Mouse (Mus musculus): ENCODE results near the gene B3galt5. TPM values are rescaled to one million over a fixed set of nuclear protein-coding genes. Genes with fewer than 3 reads are reported as not detected.

B3galt5 gene
- polyA plus RNA-seq, 1 experiment from 2014 or later = 0.41 TPM

DNA sequence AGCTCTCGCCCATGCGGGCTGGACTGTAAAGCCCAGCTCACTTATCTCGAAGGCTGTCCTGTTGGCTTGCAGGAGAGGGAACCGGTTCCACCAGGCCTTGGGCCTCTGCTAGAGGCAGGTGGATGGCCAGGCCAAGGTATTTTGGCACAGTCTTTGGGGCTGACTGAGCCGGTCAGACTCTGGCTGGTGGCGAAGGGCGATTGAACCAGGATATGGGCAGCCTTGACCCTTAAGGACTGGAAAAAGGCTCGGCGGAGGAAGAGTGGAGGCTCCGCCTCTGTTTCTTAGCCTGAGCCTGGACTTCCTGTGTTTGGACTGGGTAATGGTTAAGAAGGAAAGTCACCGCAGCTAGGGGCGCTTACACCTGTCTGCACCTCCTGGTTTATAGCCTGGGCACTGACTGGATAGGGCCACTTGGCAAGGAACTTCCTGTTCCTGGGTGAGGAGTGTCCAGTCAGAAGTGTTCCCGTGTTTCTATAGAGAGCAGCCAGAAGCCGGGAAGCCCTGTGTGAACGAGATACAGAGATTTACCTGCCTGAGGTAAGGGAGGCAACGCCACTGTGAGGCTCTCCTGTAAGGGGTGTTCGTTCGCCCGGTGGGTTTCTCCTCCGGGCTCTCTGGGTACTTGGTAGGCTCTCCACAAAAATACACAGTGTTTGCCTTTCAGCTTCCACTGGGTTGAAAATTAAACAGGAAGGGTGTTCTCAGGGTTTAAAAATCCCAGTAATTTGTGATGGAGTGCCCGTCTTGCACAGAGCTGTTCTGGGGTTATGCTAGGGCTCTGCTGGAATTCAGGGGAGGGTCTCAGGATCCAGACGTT lies 125.9 kb downstream of the B3galt5 start:
- Histone ChIP-seq H3K4me1 (ENCODE audit: control insufficient read depth, insufficient read depth, low read length) (peaks cover 7% of the 10 kb centered on the region; the same call in 1 of the 2 replicates), H3K27me3 (ENCODE audit: control insufficient read depth, insufficient read depth, low read length) (no peaks in the 10 kb centered on the region), H3K4me3 (ENCODE audit: low read depth, low read length) (no peak overlapping the region), H3K4me2 (ENCODE audit: low read depth) (no peak overlapping the region), H3K27ac (ENCODE audit: low read depth, low read length) (no peak overlapping the region), H3K36me3 (ENCODE audit: control insufficient read depth, insufficient read depth, low read length) (no peaks in the 10 kb centered on the region), H3K9ac (ENCODE audit: low read length) (no peak overlapping the region), H3K9me3 (ENCODE audit: control insufficient read depth, low read length) (no peaks in the 10 kb centered on the region)
- ATAC-seq (ENCODE audit: insufficient read depth, low FRiP score, low TSS enrichment) (no peak), DNase-seq (ENCODE audit: low spot score) (no peak)
- 85% methylated on average over 22 of the region's 22 CpGs for WGBS

DNA sequence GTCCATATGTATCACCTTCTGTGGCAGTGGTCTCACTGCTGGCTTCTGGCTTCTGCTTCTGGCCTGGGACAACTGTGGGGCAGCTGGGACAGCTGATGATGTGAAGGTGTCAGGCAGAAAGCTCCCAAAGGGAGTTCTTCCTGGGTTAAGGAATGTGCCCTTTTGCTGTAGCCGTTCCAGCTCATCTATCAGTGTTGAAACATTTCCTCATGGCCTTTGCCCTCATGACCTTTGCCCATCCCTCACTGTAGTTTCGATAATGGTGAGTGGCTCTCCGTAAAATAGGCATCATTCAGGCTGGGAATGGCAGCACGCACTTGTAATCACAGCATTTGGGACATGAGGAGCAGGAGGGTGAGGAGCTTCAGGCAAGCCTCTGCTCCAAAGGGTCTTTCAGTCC lies 127.3 kb downstream of the B3galt5 start:
- Histone ChIP-seq H3K36me3 (ENCODE audit: control insufficient read depth, insufficient read depth, low read length) (no peaks in the 10 kb centered on the region), H3K4me3 (ENCODE audit: low read depth, low read length) (no peak overlapping the region), H3K9ac (ENCODE audit: low read length) (no peak overlapping the region), H3K4me2 (ENCODE audit: low read depth) (no peak overlapping the region), H3K4me1 (ENCODE audit: control insufficient read depth, insufficient read depth, low read length) (peaks cover 7% of the 10 kb centered on the region; the same call in 1 of the 2 replicates), H3K27ac (ENCODE audit: low read depth, low read length) (no peak overlapping the region), H3K9me3 (ENCODE audit: control insufficient read depth, low read length) (no peaks in the 10 kb centered on the region), H3K27me3 (ENCODE audit: control insufficient read depth, insufficient read depth, low read length) (no peaks in the 10 kb centered on the region)
- DNase-seq (ENCODE audit: low spot score) (peak; percentile 26), ATAC-seq (ENCODE audit: insufficient read depth, low FRiP score, low TSS enrichment) (no peak)
- 20% methylated on average over 4 of the region's 4 CpGs for WGBS

DNA sequence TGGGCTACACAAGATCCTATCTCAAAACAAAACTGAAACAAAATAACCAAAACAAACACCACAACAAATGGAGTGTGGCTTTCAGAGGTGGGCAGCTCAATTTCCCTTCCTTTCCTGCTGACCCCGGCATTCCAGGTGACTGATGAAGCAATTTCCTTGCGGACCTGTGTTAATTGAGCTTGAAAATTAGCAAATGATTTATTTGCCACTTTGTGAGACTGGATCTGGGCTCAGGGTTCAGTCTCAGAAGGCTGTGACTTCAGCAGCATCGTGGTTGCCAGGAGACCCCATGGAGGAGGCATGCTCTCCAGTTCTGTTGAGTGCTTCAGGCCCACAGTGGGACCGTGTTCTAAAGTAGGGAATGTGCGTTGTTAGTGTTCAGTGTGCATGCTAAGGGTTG lies 127.7 kb downstream of the B3galt5 start:
- Histone ChIP-seq H3K9ac (ENCODE audit: low read length) (no peak overlapping the region), H3K27ac (ENCODE audit: low read depth, low read length) (no peak overlapping the region), H3K27me3 (ENCODE audit: control insufficient read depth, insufficient read depth, low read length) (no peaks in the 10 kb centered on the region), H3K4me2 (ENCODE audit: low read depth) (no peak overlapping the region), H3K4me1 (ENCODE audit: control insufficient read depth, insufficient read depth, low read length) (peaks cover 7% of the 10 kb centered on the region; the same call in 1 of the 2 replicates), H3K4me3 (ENCODE audit: low read depth, low read length) (no peak overlapping the region), H3K36me3 (ENCODE audit: control insufficient read depth, insufficient read depth, low read length) (no peaks in the 10 kb centered on the region), H3K9me3 (ENCODE audit: control insufficient read depth, low read length) (no peaks in the 10 kb centered on the region)
- ATAC-seq (ENCODE audit: insufficient read depth, low FRiP score, low TSS enrichment) = no peak
- 31% methylated on average over 5 of the region's 5 CpGs for WGBS
- no peak for DNase-seq (ENCODE audit: low spot score)

DNA sequence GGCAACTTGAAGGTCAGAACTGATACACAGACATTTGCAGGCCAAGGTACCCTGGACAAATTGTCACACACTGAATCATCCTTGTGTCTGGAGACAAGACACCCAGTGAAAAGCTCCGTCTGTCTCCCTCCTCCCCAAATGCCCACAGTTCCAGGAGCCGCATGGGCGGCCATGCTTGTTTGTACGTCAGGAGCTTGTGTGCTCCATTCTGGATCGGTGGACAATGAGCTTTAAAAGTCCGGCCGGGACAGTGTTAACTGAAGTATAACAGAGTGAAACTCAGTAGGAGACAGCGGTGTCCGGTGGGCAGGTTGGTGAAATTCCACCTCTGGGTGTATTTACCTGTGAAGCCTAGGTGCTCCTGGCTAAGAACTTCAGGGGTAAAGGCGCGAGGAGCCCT lies 129.3 kb downstream of the B3galt5 start:
- Histone ChIP-seq H3K27ac (ENCODE audit: low read depth, low read length) (no peak overlapping the region), H3K9me3 (ENCODE audit: control insufficient read depth, low read length) (no peaks in the 10 kb centered on the region), H3K4me2 (ENCODE audit: low read depth) (no peak overlapping the region), H3K4me3 (ENCODE audit: low read depth, low read length) (no peak overlapping the region), H3K4me1 (ENCODE audit: control insufficient read depth, insufficient read depth, low read length) (peaks cover 7% of the 10 kb centered on the region; the same call in 1 of the 2 replicates), H3K27me3 (ENCODE audit: control insufficient read depth, insufficient read depth, low read length) (no peaks in the 10 kb centered on the region), H3K36me3 (ENCODE audit: control insufficient read depth, insufficient read depth, low read length) (no peaks in the 10 kb centered on the region), H3K9ac (ENCODE audit: low read length) (no peak overlapping the region)
- 90% methylated on average over 11 of the region's 11 CpGs for WGBS
- DNase-seq (ENCODE audit: low spot score) (no peak), ATAC-seq (ENCODE audit: insufficient read depth, low FRiP score, low TSS enrichment) (no peak)

Other genes starting within 250 kb of the B3galt5 start
- gene Psmg1, start 244.8 kb upstream of the B3galt5 start, polyA plus RNA-seq (2014; fragmentation: Nextera tagmentation; extraction: Ambion mirVana) = 86.8 and 92.6 TPM in 2 replicates
- gene Brwd1, start 153.3 kb upstream of the B3galt5 start, polyA plus RNA-seq (2014; fragmentation: Nextera tagmentation; extraction: Ambion mirVana) = 215 and 223 TPM in 2 replicates
- gene Hmgn1, start 108.1 kb upstream of the B3galt5 start, polyA plus RNA-seq (2014; fragmentation: Nextera tagmentation; extraction: Ambion mirVana) = 732 and 792 TPM in 2 replicates
- 115 and 124 TPM in 2 replicates for gene Wrb, start 90.4 kb upstream of the B3galt5 start, polyA plus RNA-seq (2014; fragmentation: Nextera tagmentation; extraction: Ambion mirVana)
- gene Lca5l, start 43.5 kb upstream of the B3galt5 start, polyA plus RNA-seq (2014; fragmentation: Nextera tagmentation; extraction: Ambion mirVana) = 1.1 and 1.6 TPM in 2 replicates
- gene Sh3bgr, start 35.4 kb upstream of the B3galt5 start, polyA plus RNA-seq (2014; fragmentation: Nextera tagmentation; extraction: Ambion mirVana) = 3.5 and 4.4 TPM in 2 replicates
- not detected in 2 replicates for gene Itgb2l, start 207.8 kb downstream of the B3galt5 start, polyA plus RNA-seq (2014; fragmentation: Nextera tagmentation; extraction: Ambion mirVana)
- gene Pcp4, start 231.8 kb downstream of the B3galt5 start, polyA plus RNA-seq (2014; fragmentation: Nextera tagmentation; extraction: Ambion mirVana) = 24.7 and 26.4 TPM in 2 replicates